Comparison of ENCODE assay signal across 19 mouse cellular contexts in genomic region chr5:127919171-127919570, GRCm38 (mm10).
"Had no signal": no experiment of that assay in that cellular context is flagged by ENCODE, and none has a peak within 500 bp of the region (broad histone marks: within the 10 kb centered on the region; RNA-seq: fewer than 3 reads in every experiment).

No protein-coding gene starts in this region.

- DNase-seq: kidney, adult 9 months; kidney, postnatal 14 days; kidney, postnatal 4 days; left cerebral cortex, postnatal 4 days; liver, postnatal 0 days; lung, embryonic 14.5 days; right cerebral cortex, postnatal 4 days; thymus, adult 2 months; thymus, postnatal 14 days; thymus, postnatal 4 days had no signal

- H3K4me2 ChIP-seq: limb, embryonic 12.5 days; limb, embryonic 15.5 days; liver, embryonic 11.5 days; lung, embryonic 14.5 days had no signal

- ATAC-seq: liver, postnatal 0 days; lung, postnatal 0 days; midbrain, embryonic 16.5 days had no signal

- H3K9ac ChIP-seq: limb, embryonic 12.5 days; limb, embryonic 15.5 days; liver, embryonic 14.5 days; liver, postnatal 0 days; lung, embryonic 14.5 days had no signal

- H3K27ac ChIP-seq: limb, embryonic 12.5 days; limb, embryonic 15.5 days; liver, embryonic 14.5 days; macrophage; midbrain, embryonic 10.5 days; stomach, postnatal 0 days had no signal

- H3K4me1 ChIP-seq: limb, embryonic 12.5 days; limb, embryonic 15.5 days had no signal

- H3K4me3 ChIP-seq: limb, embryonic 12.5 days; limb, embryonic 15.5 days; midbrain, embryonic 10.5 days had no signal

- H3K27me3 ChIP-seq: limb, embryonic 12.5 days; limb, embryonic 15.5 days had no signal

- H3K9me3 ChIP-seq: limb, embryonic 12.5 days; limb, embryonic 15.5 days; midbrain, embryonic 10.5 days had no signal

- H3K36me3 ChIP-seq: limb, embryonic 12.5 days; limb, embryonic 15.5 days; midbrain, embryonic 10.5 days had no signal
